Mouse (Mus musculus): ENCODE results near the gene Arfgef2.

The Arfgef2 gene

GRCm38 (mm10) chr2:166905711-166906522 is 100.5 kb downstream of the Arfgef2 start, which contains the start of gene Cse1l:
Gene Cse1l, plus strand, starts transcription at chr2:166906040.
- under 1% methylated on average over 80 of the region's 80 CpGs for WGBS

DNA sequence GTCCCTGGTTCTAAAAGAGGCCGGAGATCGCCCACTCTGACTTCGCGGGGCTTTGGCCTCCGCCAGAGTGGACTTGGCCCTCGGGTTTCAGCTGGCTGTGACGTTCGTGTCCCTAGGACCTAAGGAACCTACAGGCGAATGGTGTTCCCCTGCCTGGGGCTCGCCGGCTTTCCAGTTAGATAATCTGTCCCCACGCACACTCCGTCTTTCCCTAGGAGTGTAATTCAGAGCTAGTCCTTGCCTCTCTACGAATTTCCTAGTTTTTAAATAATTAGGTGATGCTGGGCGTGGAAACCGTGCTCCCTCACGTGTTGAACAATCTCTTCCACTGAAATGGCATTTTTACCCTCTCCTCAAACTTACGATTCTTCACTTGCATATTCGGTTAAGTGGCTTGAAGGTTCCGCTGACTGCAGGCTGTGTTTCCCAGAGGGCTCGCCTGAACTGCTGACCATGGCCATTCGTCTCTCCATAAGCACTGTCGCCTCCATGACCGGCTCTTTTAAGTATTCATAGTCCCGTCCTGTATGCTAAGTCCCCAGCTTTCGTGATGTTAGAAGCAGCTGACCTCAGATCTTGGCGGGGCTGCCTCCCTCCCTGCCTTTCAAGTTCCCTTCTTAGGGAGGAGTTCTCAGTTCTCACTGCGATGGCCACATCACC is 101.3 kb downstream of the Arfgef2 start:
- under 1% methylated on average over 28 of the region's 28 CpGs for WGBS

GRCm38 (mm10) chr2:166909729-166910128 is 104.3 kb downstream of the Arfgef2 start:
- 89% methylated on average over 3 of the region's 3 CpGs for WGBS

DNA sequence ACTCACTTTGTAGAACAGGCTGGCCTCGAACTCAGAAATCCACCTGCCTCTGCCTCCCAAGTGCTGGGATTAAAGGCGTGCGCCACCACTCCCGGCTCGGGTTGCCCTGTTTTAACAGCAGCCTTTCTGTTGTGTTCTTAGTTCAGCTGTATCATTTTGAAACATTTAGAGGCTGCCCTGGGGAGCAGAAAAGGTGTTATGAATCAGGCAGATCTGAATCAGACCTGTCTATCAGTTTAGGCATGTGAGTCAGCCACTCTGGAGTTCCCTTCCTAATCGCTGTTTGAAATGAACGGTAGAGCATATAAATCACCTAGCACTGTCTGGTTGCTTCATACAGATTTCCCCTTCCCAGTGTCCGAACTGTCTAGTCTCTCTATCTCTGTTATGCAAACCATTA is 105.1 kb downstream of the Arfgef2 start:
- WGBS: 85% methylated on average over 8 of the region's 8 CpGs

DNA sequence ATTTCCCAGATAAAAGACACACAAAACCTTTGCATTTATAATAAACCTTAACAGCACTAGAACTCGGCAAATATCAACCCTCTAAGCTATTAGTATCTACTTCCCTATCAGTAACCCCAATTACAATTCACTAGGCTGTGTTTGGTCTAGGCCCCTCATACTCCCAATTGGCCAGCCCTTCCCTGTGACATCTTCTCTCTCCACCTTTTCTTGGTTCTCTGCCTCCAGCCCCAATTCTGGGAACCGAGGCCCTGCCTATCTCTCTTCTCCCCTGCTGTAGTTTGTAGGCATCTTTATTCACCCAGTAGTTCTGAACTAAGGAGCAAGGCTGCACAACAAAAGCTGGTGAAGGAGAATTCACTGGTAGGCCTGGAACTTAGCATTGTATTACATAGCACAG is 118.6 kb downstream of the Arfgef2 start:
- 80% methylated on average over 2 of the region's 2 CpGs for WGBS

GRCm38 (mm10) chr2:166933943-166934342 is 128.6 kb downstream of the Arfgef2 start:
- WGBS: 60% methylated on average over 6 of the region's 6 CpGs

DNA sequence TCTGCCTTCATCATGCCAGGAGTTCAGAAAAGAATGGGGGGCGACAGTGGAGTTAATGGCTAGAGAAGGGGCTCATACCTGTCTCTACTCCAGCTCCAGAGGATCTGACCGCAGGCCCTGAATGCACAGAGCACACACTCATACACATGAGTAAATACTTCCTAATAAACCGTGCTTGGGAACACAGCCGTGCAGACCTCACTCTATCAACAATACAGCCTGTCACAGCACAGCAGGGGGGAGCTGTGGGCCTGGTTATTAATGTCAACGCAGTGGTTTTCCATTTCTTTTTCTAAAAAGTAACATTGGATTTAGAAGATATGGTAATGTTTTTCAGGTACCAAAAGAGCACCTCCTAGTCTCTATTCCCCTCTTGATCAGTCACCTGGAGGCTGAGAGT is 129.0 kb downstream of the Arfgef2 start:
- 59% methylated on average over 5 of the region's 5 CpGs for WGBS

DNA sequence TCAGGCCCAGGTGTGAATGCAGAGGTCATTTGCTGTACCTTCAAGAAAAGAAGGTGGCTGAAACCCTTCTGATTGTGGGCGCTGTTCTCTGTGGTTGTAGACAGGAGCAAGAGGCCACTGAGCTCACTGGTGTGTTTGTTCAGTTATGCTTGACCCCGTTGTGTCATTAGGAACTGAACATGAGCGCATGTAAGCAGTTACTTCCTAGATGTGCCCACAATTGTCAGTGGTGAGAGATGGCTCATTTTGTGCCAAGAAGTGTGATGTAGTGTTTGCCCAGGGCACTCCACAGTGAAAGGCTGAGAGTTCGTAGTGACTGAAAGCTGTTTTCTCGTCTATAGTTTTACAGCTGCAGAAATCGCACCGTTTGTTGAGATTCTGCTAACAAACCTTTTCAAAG is 130.2 kb downstream of the Arfgef2 start:
- WGBS: 84% methylated on average over 7 of the region's 7 CpGs

DNA sequence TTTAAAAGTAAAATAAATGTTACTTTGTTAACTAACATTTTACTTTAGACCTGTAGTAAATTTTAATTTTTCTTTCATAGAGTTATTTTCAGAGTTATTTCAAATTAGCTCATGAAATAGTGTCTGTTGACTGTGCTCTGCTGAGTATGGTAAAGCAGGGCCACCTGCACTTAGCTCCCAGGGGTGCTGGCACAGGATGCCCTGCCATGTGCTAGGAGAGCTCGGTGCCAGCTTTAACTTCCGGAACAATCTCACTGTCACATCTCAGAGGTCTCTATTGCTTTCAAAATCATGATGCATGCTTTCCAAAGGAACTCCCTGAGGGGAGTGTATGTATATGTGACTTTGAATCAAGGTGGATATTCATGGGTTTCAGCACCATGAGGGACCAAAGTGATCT is 130.8 kb downstream of the Arfgef2 start:
- WGBS: 59% methylated on average over 2 of the region's 2 CpGs

GRCm38 (mm10) chr2:166943146-166943545 is 137.8 kb downstream of the Arfgef2 start:
- WGBS: 88% methylated on average over 2 of the region's 2 CpGs

DNA sequence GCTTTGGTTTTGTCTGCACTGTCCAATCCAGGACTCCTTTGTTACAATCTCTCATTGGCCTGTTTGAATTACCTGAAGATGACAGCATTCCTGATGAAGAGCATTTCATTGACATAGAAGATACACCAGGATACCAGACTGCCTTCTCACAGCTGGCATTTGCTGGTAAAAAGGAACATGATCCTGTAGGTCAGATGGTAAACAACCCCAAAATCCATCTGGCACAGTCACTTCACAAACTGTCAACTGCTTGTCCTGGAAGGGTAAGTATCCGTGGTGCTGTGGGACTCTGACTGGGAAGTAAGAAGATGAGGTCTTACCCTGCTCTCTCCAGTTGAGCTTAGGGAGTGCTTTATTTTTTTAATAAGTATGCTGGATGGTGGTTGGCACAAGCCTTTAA is 139.0 kb downstream of the Arfgef2 start:
- WGBS: 75% methylated on average over 1 of the region's 1 CpGs

- WGBS: 37% methylated on average over 4 of the region's 4 CpGs
Measured at GRCm38 (mm10) chr2:166945456-166945855, 140.1 kb downstream of the Arfgef2 start.

Data from cerebral cortex, adult 2 months (tissue).